Mouse (Mus musculus): ENCODE data around the gene Pde4b.

The Pde4b gene

GRCm38 (mm10) chr4:102622977-102623376 lies 535.6 kb downstream of the Pde4b start:
- DNase-seq = no peak

GRCm38 (mm10) chr4:102623789-102624611 lies 536.7 kb downstream of the Pde4b start:
- peak; percentile 7 for DNase-seq

GRCm38 (mm10) chr4:102624937-102625336 lies 537.6 kb downstream of the Pde4b start:
- no peak for DNase-seq

- no peak for DNase-seq
These were observed 540.5 kb downstream of the Pde4b start for GRCm38 (mm10) chr4:102627799-102628198.

- DNase-seq = no peak
These were observed 542.3 kb downstream of the Pde4b start for GRCm38 (mm10) chr4:102629621-102630020.

GRCm38 (mm10) chr4:102630261-102630660 lies 542.9 kb downstream of the Pde4b start:
- no peak for DNase-seq

- no peak for DNase-seq
These were observed 544.3 kb downstream of the Pde4b start for GRCm38 (mm10) chr4:102631624-102632023.

GRCm38 (mm10) chr4:102633241-102633640 lies 545.9 kb downstream of the Pde4b start:
- no peak for DNase-seq

GRCm38 (mm10) chr4:102635258-102635657 lies 547.9 kb downstream of the Pde4b start:
- DNase-seq = no peak

- no peak for DNase-seq
These were observed 548.6 kb downstream of the Pde4b start for GRCm38 (mm10) chr4:102635944-102636343.

GRCm38 (mm10) chr4:102637348-102637910 lies 550.1 kb downstream of the Pde4b start:
- no peak for DNase-seq

- DNase-seq = no peak
These were observed 553.6 kb downstream of the Pde4b start for GRCm38 (mm10) chr4:102640942-102641341.

- no peak for DNase-seq
These were observed 556.7 kb downstream of the Pde4b start for GRCm38 (mm10) chr4:102644062-102644461.

GRCm38 (mm10) chr4:102647056-102647455 lies 559.7 kb downstream of the Pde4b start:
- DNase-seq = no peak

GRCm38 (mm10) chr4:102655331-102655730 lies 568.0 kb downstream of the Pde4b start:
- no peak for DNase-seq

- DNase-seq = peak; percentile 43
These were observed 569.2 kb downstream of the Pde4b start for GRCm38 (mm10) chr4:102656494-102657036.
